In the genomic region with DNA sequence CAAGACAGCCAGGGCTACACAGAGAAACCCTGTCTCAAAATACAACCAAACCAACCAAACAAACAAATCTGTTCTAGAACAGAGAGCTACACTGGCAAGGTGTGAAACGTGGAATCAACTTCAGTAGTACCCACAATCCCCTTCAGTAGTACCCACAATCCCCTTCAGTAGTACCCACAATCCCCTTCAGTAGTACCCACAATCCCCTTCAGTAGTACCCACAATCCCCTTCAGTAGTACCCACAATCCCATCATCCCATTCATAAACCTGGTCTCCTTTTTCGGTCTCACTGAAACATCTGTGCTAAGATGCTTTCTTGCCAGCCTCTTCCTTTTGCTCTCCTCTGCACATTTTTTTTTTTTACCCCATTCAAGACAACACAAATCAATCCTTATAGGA, we compare ENCODE assay signal across 17 mouse cellular contexts. TPM values are rescaled to one million over a fixed set of nuclear protein-coding genes. Genes with fewer than 3 reads are reported as not detected.
DNase-seq lines count a peak whose midpoint lies in the region; TF ChIP-seq lines count a peak whose summit lies in the region.
"Not testable (repeated sequence)": the region's sequence is repeated elsewhere in the genome, so short reads cannot be mapped to it uniquely, and the experiment has no call there.
"Had no signal": no experiment of that assay in that cellular context is flagged by ENCODE, and none has a peak within 500 bp of the region (broad histone marks: within the 10 kb centered on the region; RNA-seq: fewer than 3 reads in every experiment).

No protein-coding gene starts in this region.

- not testable (repeated sequence) for H3K4me1 ChIP-seq in CH12.LX (ENCODE audit: control insufficient read depth in 1 of 2, insufficient read depth in 2 of 2); MEL (ENCODE audit: control insufficient read depth in 1 of 2, insufficient read depth in 2 of 2, low read length in 2 of 2)

- intact Hi-C loops in gastrocnemius, adult 2 months (cut with DNase I), result not testable (repeated sequence)

- H3K4me3 ChIP-seq in CH12.LX (replicated peaks in 1 of 3; ENCODE audit: low read depth in 2 of 3, low read length in 2 of 3, poor library complexity in 1 of 3); MEL (ENCODE audit: control insufficient read depth in 1 of 2, insufficient read depth in 1 of 2, low read depth in 2 of 2, low read length in 2 of 2): not testable (repeated sequence)
- peak overlapping the region; percentile 56 for H3K4me3 ChIP-seq in gastrocnemius, adult 2 months

- not testable (repeated sequence) for TF ChIP-seq RAD21 in CH12.LX (IDR thresholded peaks at IDR 0.05; ENCODE audit: low read depth, low read length); MEL (IDR thresholded peaks at IDR 0.05; ENCODE audit: low read depth, low read length)

- not testable (repeated sequence) for H3K36me3 ChIP-seq in CH12.LX (replicated peaks in 1 of 2; ENCODE audit: control insufficient read depth in 1 of 2, insufficient read depth in 1 of 2, low read length in 1 of 2); MEL (ENCODE audit: control insufficient read depth in 1 of 2, insufficient read depth in 2 of 2, low read length in 2 of 2)

- in situ Hi-C loops in CH12.LX (cut with MboI; ENCODE audit: low pct_ligation_motif_present, low pct_unique_long_range_greater_than_20kb, low sequenced_read_pairs), result not testable (repeated sequence)

- H3K27ac ChIP-seq in CH12.LX (ENCODE audit: insufficient read depth, low read depth); MEL (ENCODE audit: control insufficient read depth, low read depth, low read length): not testable (repeated sequence)
- H3K27ac ChIP-seq in gastrocnemius, adult 2 months, result peak overlapping the region; percentile 82; the same call in 1 of the 2 replicates

- TF ChIP-seq CTCF in CH12.LX (conservative IDR thresholded peaks at IDR 0.05 in 1 of 2, IDR thresholded peaks at IDR 0.05 in 1 of 2; ENCODE audit: low read depth in 2 of 2, low read length in 2 of 2); MEL (IDR thresholded peaks at IDR 0.05 in 2 of 3, conservative IDR thresholded peaks at IDR 0.05 in 1 of 3; ENCODE audit: control insufficient read depth in 1 of 3, insufficient read depth in 1 of 3, low read depth in 2 of 3, low read length in 3 of 3, poor library complexity in 1 of 3, severe bottlenecking in 1 of 3); gastrocnemius, adult 2 months (IDR thresholded peaks at IDR 0.05): not testable (repeated sequence)

- H3K4me2 ChIP-seq in CH12.LX (ENCODE audit: insufficient read depth, low read depth, poor library complexity, severe bottlenecking), result not testable (repeated sequence)

- dilution Hi-C loops in CH12.LX (cut with MboI; ENCODE audit: extremely low pct_ligation_motif_present, extremely low pct_unique_long_range_greater_than_20kb, low sequenced_read_pairs), result not testable (repeated sequence)

- not testable (repeated sequence) for H3K27me3 ChIP-seq in CH12.LX (replicated peaks); MEL (ENCODE audit: control insufficient read depth in 1 of 2, insufficient read depth in 2 of 2, low read length in 2 of 2)

- TF ChIP-seq POLR2A in CH12.LX (IDR thresholded peaks at IDR 0.05; ENCODE audit: low read depth, low read length), result not testable (repeated sequence)
- TF ChIP-seq POLR2A in MEL (IDR thresholded peaks at IDR 0.05; ENCODE audit: control insufficient read depth in 1 of 2, insufficient read depth in 1 of 2, low read depth in 1 of 2, low read length in 2 of 2, poor library complexity in 1 of 2), result peak in 1 of 2 experiments; percentile 39; a peak in 2 of 4 replicates

- not testable (repeated sequence) for H3K79me2 ChIP-seq in CH12.LX (replicated peaks; ENCODE audit: control insufficient read depth, extremely low read depth, insufficient read depth, poor library complexity, severe bottlenecking); MEL (ENCODE audit: control insufficient read depth, insufficient read depth, low read length, poor library complexity)

- DNase-seq in CH12.LX (ENCODE audit: extremely low read depth); gastrocnemius, adult 2 months: not testable (repeated sequence)
- DNase-seq in MEL (ENCODE audit: low read depth, low spot score), result peak; percentile 41

- H3K9me3 ChIP-seq in CH12.LX (replicated peaks; ENCODE audit: low read length); MEL (replicated peaks; ENCODE audit: insufficient read depth, low read length): not testable (repeated sequence)

- not testable (repeated sequence) for H3K9ac ChIP-seq in CH12.LX (ENCODE audit: insufficient read depth, low read depth); MEL (ENCODE audit: control insufficient read depth, low read depth, low read length, poor library complexity, severe bottlenecking)

- not testable (repeated sequence) for TF ChIP-seq EP300 in CH12.LX (IDR thresholded peaks at IDR 0.05; ENCODE audit: low read length); MEL (IDR thresholded peaks at IDR 0.05; ENCODE audit: low read depth in 1 of 2, low read length in 2 of 2)

TF ChIP-seq in CH12.LX, 34 proteins besides CTCF, POLR2A, EP300 and RAD21:
- TF ChIP-seq HCFC1 (IDR thresholded peaks at IDR 0.05; ENCODE audit: low read depth, low read length), result peak; percentile 73
- 0 out of 2 replicates have a peak, but pooled peaks have one; percentile 25 for TF ChIP-seq KAT2A (IDR thresholded peaks at IDR 0.05; ENCODE audit: insufficient replicate concordance, low read length)
- 0 out of 2 replicates have a peak, but pooled peaks have one; percentile 39 for TF ChIP-seq MYC (IDR thresholded peaks at IDR 0.05; ENCODE audit: low read depth, low read length)
TF ChIP-seq in CH12.LX: peak in this region for 3; not testable (repeated sequence) for 31.

TF ChIP-seq in MEL, 35 proteins besides CTCF, POLR2A, EP300 and RAD21:
- TF ChIP-seq ZNF384 (IDR thresholded peaks at IDR 0.05; ENCODE audit: low read depth, low read length) (0 out of 2 replicates have a peak, but pooled peaks have one; percentile 22), TBP (IDR thresholded peaks at IDR 0.05; ENCODE audit: low read depth, low read length) (peak; percentile 66; the same call in 1 of the 2 replicates), NELFE (IDR thresholded peaks at IDR 0.05; ENCODE audit: low read depth, low read length) (peak; percentile 32; the same call in 1 of the 2 replicates), MYC (IDR thresholded peaks at IDR 0.05; ENCODE audit: low read depth, low read length) (peak; percentile 43; the same call in 1 of the 2 replicates), KAT2A (conservative IDR thresholded peaks at IDR 0.05; ENCODE audit: low read depth, low read length) (peak; percentile 63), HCFC1 (IDR thresholded peaks at IDR 0.05; ENCODE audit: low read depth, low read length) (peak; percentile 80)
TF ChIP-seq in MEL: peak in this region for 6; not testable (repeated sequence) for 29.

RNA-seq across cellular contexts. Expression of gene Mfap5, which starts 10.1 kb away (rescaled TPM):
- total RNA-seq in CH12.LX (2012; rRNA removed), result 0.13 and 0.42 TPM in 2 replicates
- total RNA-seq in CH12.LX (2014; rRNA removed), result 0.15 TPM in 1 of 2 replicates, not detected in the other
- 0.16 TPM in 1 of 2 replicates, not detected in the other for polyA plus RNA-seq in CH12.LX (2012; ENCODE audit: insufficient read length, low read depth)
- 0.13 TPM in 1 of 2 replicates, not detected in the other for total RNA-seq in MEL (2012; rRNA removed)
- polyA plus RNA-seq in MEL (2012; ENCODE audit: insufficient read depth in 1 of 2, insufficient read length in 2 of 2, low read depth in 1 of 2, low replicate concordance in 2 of 2, missing spikeins in 1 of 2), result not detected
- 10 to 100 TPM; 24.3 to 35.4 TPM for total RNA-seq in gastrocnemius, adult 2 months (2021)
- polyA plus RNA-seq: activated CD4-positive, CD25-positive, alpha-beta regulatory T cell, adult 4 months; CD4-positive, CD25-positive, alpha-beta regulatory T cell, adult 4 months; G1E; Patski had no signal

RNA-seq across cellular contexts. Expression of gene Rimklb, which starts 17.2 kb away (rescaled TPM):
- not detected in 2 replicates for total RNA-seq in CH12.LX (2012; rRNA removed)
- total RNA-seq in CH12.LX (2014; rRNA removed), result not detected in 2 replicates
- not detected in 2 replicates for polyA plus RNA-seq in CH12.LX (2012; ENCODE audit: insufficient read length, low read depth)
- total RNA-seq in MEL (2012; rRNA removed), result 0.08 and 0.10 TPM in 2 replicates
- under 1 TPM in 1 of 2 experiments, not detected in 1; 0.04 TPM for polyA plus RNA-seq in MEL (2012; ENCODE audit: insufficient read depth in 1 of 2, insufficient read length in 2 of 2, low read depth in 1 of 2, low replicate concordance in 2 of 2, missing spikeins in 1 of 2)
- under 1 TPM in 1 of 2 experiments, not detected in 1; 0.99 TPM for total RNA-seq in gastrocnemius, adult 2 months (2021)
- total RNA-seq: adrenal gland, adult 2 months had no signal
- polyA plus RNA-seq: C2C12, Patski had no signal

RNA-seq across cellular contexts. Expression of gene Aicda, which starts 37.8 kb away (rescaled TPM):
- total RNA-seq in CH12.LX (2012; rRNA removed) (5.4 and 6.4 TPM in 2 replicates), CH12.LX (2014; rRNA removed) (41.1 TPM in 2 replicates), MEL (2012; rRNA removed) (0.13 TPM in 1 of 2 replicates, not detected in the other)
- polyA plus RNA-seq in CH12.LX (2012; ENCODE audit: insufficient read length, low read depth) (33.3 and 36.6 TPM in 2 replicates), MEL (2012; ENCODE audit: insufficient read depth in 1 of 2, insufficient read length in 2 of 2, low read depth in 1 of 2, low replicate concordance in 2 of 2, missing spikeins in 1 of 2) (under 1 TPM in 1 of 2 experiments, not detected in 1; 0.03 TPM)
- total RNA-seq in gastrocnemius, adult 2 months (2021), result not detected
- total RNA-seq: adrenal gland, adult 18-20 months; adrenal gland, adult 2 months; adrenal gland, adult 8-10 months; adrenal gland, postnatal 10 days; adrenal gland, postnatal 14 days; adrenal gland, postnatal 25 days; adrenal gland, postnatal 36 days; adrenal gland, postnatal 4 days; G1E had no signal
- polyA plus RNA-seq: adrenal gland, adult 2 months; C2C12; cerebellum, adult 2 months; G1E; Patski had no signal

Comparison
In these comparisons a context has a peak if more than half of its experiments do, and no peak if none do; other contexts are left out.
1. RNA of gene Mfap5, which starts 10.1 kb away (total RNA-seq): 24.3 to 35.4 TPM in gastrocnemius, adult 2 months; 0.13 to 0.42 TPM in CH12.LX and 0.13 TPM in MEL; every median in the first group is over 10 times any median in the second.